Mouse (Mus musculus) gonadal fat pad, adult 2 months (tissue): ENCODE measurements around the gene Sept9. TPM values are rescaled to one million over a fixed set of nuclear protein-coding genes. Genes with fewer than 3 reads are reported as not detected.

Source experiments
- DNase-seq: peaks from one replicate; pipeline ENCODE4 v3.0.0-alpha.2; 2012; ENCODE audit warnings: low read depth
- polyA plus RNA-seq: library from polyadenylated mRNA; depleted of rRNA; stranded (reverse); fragments of >200 nt; gene quantifications from 2 replicates; pipeline ENCODE4 v1.2.3, GENCODE M21; 2012

Gene Sept9
- polyA plus RNA-seq, 1 experiment = 35.4 TPM

- DNase-seq = no peak
These were observed 88.3 kb downstream of the Sept9 start for GRCm38 (mm10) chr11:117287792-117288191.

GRCm38 (mm10) chr11:117288765-117289164 lies 89.3 kb downstream of the Sept9 start:
- no peak for DNase-seq

- DNase-seq = no peak
These were observed 92.0 kb downstream of the Sept9 start for GRCm38 (mm10) chr11:117291271-117292059.

- DNase-seq = no peak
These were observed 93.0 kb downstream of the Sept9 start for GRCm38 (mm10) chr11:117292446-117292845.

- no peak for DNase-seq
These were observed 95.8 kb downstream of the Sept9 start for GRCm38 (mm10) chr11:117295266-117295665.

GRCm38 (mm10) chr11:117296116-117296499 lies 96.6 kb downstream of the Sept9 start:
- no peak for DNase-seq

- DNase-seq = no peak
These were observed 97.2 kb downstream of the Sept9 start for GRCm38 (mm10) chr11:117296500-117297189.

- DNase-seq = no peak
These were observed 97.8 kb downstream of the Sept9 start for GRCm38 (mm10) chr11:117297190-117297829.

- DNase-seq = no peak
These were observed 100.3 kb downstream of the Sept9 start for GRCm38 (mm10) chr11:117299741-117300140.

- DNase-seq = no peak
These were observed 101.3 kb downstream of the Sept9 start for GRCm38 (mm10) chr11:117300809-117301208.

GRCm38 (mm10) chr11:117301716-117302115 lies 102.3 kb downstream of the Sept9 start:
- no peak for DNase-seq

GRCm38 (mm10) chr11:117302371-117302770 lies 102.9 kb downstream of the Sept9 start:
- DNase-seq = no peak

- no peak for DNase-seq
These were observed 106.2 kb downstream of the Sept9 start for GRCm38 (mm10) chr11:117305509-117306188.

- no peak for DNase-seq
These were observed 107.0 kb downstream of the Sept9 start for GRCm38 (mm10) chr11:117306311-117307088.

GRCm38 (mm10) chr11:117307895-117308786 lies 108.7 kb downstream of the Sept9 start:
- DNase-seq = no peak

- DNase-seq = no peak
These were observed 109.9 kb downstream of the Sept9 start for GRCm38 (mm10) chr11:117309108-117309917.

- no peak for DNase-seq
These were observed 110.4 kb downstream of the Sept9 start for GRCm38 (mm10) chr11:117309918-117310287.

- no peak for DNase-seq
These were observed 111.1 kb downstream of the Sept9 start for GRCm38 (mm10) chr11:117310341-117311107.
